Mouse (Mus musculus): ENCODE data around the gene Mef2d.

Gene Mef2d

DNA sequence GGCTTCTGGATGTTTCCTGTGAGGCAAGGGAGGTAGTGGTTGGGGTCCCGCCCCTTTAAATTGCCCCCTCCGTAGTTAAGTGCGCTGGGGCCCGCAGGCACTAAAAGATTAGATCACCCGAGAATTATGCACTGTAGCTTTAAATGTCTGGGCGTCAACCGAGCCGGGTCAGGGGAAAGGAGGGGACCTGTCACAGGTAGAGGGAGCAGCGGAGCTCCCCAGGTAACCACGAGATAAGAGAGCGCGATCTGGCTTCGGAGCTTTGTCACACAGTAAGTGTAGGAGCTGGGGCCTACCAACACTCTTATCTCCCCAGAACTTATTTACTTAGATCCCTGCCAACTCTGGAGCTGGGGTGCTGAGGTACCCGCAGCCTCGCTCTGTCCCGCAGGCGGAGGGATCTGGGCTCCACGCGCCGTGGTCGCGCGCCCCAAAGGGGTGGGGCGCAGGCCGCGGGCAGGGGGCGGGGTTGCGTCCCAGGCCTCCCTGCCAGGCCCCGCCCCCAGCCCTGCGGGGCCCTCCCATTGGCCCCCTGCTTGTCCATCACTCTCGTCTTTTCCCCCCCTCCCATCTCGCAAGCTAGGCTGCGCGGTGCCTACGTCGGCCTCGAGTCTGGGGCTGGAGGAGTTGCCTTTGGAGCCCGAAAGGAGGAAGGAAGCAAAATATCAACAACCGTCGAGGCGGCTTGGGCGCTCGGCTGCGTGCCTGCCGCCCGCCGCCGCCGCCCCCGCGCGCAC lies at the start of gene Mef2d:
Mef2d (plus strand) TSS at position 586 of the 737 bp plus-strand sequence.
- peak; percentile 88 to 94 for DNase-seq (ENCODE audit: low spot score in 2 of 2)

DNA sequence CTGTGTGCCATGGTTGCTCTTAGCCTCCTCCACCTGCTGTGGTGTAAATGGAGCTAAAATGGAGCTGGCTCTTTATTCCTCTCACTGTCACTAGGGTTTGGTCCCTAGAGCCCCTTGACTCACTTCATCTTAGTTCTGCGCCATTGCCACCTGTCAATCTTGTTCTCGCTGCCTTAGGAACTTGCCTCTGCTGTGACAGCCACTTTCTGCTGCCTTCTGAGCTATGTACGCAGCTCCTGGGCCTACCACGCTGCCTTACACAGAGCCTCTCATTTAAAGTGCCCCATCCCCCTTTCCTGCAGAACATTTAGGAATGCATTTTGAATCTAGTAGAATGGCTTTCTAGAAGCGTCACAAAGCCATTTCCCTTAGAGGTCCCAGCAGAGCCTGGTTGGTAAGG lies 48.0 kb upstream of the Mef2d start:
- DNase-seq (ENCODE audit: low spot score in 2 of 2) = no peak

DNA sequence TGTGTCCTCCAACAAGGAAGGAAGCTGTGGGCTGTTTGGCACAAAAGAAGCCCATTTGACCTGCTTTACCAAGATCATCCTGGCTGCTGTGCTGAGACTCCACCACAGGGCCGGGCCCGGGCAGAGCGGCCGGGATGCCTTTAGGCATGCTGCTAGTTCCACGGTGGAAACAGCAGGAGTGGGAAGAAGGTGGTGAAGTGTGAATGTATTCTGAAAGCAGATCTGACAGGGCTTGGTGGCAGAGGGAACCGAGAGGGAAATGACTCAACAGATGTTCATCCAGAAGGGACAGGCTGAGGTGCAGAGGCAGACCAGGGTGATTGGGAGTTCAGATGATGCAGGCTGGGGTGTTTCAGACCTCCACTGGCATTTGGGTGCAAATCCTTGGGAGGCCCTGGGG lies 44.5 kb upstream of the Mef2d start:
- no peak for DNase-seq (ENCODE audit: low spot score in 2 of 2)

DNA sequence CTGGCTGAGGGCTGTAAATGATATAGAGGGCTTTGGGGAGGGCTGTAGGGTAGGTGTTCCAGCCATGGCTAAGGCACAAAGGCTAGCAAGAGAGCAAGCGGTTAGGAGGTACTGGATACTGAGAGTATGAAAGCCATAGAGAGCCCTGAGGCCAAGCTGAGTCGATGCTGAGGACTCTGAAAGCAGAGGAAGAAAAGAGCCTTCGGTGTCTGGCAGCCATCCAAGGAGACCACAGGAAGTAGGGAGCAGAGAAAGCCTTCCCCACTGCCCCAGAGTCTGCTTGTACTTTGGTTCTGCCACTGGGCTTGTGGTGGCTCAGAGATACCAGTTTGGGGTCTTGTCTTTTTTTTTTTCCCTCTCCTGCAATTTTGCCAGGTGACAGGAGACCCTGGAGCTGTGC lies 41.9 kb upstream of the Mef2d start:
- DNase-seq (ENCODE audit: low spot score in 2 of 2) = no peak

DNA sequence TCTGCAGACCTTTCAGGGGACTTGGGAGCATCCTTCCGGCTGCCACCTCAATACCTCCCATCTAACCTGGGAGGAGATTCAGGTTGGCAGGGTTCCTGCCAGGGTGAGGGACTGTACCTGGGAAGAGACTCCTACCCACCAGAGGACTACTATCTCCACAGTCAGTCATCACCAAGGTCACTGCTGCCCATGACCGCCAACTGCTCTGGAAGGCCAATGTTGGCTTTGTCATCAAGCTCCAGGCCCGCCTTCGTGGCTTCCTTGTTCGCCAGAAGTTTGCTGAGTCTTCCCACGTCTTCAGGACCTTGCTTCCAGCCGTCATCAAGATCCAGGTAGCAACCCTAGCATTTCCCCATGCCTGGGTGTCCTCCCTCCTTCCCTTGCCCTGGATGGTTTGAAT lies 40.4 kb upstream of the Mef2d start:
- no peak for DNase-seq (ENCODE audit: low spot score in 2 of 2)

GRCm38 (mm10) chr3:88102196-88102595 lies 40.0 kb upstream of the Mef2d start:
- DNase-seq (ENCODE audit: low spot score in 2 of 2) = no peak

GRCm38 (mm10) chr3:88102611-88103010 lies 39.6 kb upstream of the Mef2d start:
- no peak for DNase-seq (ENCODE audit: low spot score in 2 of 2)

GRCm38 (mm10) chr3:88106126-88106525 lies 36.0 kb upstream of the Mef2d start:
- no peak for DNase-seq (ENCODE audit: low spot score in 2 of 2)

GRCm38 (mm10) chr3:88109126-88109525 lies 33.0 kb upstream of the Mef2d start:
- DNase-seq (ENCODE audit: low spot score in 2 of 2) = no peak

DNA sequence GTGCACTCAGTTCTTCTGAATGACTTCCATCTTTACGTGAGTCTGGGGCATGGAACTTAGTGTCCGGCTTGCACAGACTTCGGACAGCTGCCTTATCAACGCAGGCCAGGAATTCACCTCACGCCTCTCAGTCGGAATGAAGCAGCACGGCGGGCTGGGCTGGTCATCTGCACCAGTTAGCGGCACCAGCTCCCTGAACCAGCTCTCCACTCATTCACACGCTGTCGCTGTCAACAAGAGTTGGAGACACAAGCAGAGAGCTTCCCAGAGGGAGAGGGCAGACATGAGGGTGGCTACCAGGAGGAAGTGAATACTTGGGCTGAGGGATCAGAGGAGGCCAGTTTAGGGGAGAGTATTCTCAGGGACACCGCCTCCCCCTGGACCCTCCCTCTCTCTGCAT lies 27.8 kb upstream of the Mef2d start:
- DNase-seq (ENCODE audit: low spot score in 2 of 2) = no peak

DNA sequence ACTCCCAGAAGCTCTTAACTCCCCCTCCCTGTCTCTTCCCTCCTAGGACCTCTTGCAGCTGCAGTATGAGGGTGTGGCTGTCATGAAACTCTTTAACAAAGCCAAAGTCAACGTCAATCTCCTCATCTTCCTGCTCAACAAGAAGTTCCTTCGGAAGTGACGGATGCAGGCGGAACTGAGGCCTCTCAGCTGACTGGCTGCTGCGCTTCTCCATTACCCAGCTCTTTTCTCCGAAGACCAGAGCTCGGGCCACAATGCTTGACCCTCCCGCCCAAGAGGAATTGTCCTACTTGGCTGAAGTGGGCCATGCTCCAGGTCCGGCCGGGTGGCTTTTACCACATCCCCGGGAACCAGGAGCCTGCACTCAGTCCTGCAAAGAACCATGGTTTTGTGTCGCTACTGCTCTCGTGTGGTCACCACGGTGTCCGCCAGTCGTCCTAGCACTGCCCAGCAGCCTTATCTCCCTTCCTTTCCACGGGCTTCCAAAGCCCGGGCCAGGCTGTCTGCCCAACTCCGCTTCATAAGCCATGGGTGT lies 22.0 kb upstream of the Mef2d start:
- no peak for DNase-seq (ENCODE audit: low spot score in 2 of 2)

GRCm38 (mm10) chr3:88121164-88122131 lies 20.7 kb upstream of the Mef2d start:
- no peak for DNase-seq (ENCODE audit: low spot score in 2 of 2)

- no peak for DNase-seq (ENCODE audit: low spot score in 2 of 2)
These were observed 17.0 kb upstream of the Mef2d start for GRCm38 (mm10) chr3:88125195-88125594.

DNA sequence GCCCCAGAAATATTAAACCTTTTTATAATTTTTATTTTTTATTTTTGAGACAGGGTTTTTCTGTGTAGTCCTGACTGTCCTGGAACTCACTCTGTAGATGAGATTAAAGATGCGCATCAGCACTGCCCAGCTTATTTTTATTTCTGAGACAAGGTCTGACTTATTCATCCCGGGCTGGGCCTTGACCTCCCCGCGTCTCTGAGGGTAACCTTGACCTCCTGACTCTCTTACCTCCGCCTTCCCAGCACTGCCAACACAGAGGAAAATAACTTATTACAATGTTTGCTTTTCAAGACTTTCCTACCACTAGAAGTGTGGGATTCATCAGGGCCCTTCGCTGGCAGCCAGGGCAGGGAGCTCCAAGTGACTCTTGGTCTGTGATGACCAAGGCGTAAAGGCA lies 16.0 kb upstream of the Mef2d start:
- DNase-seq (ENCODE audit: low spot score in 2 of 2) = no peak

GRCm38 (mm10) chr3:88127636-88128035 lies 14.5 kb upstream of the Mef2d start:
- no peak for DNase-seq (ENCODE audit: low spot score in 2 of 2)

- no peak for DNase-seq (ENCODE audit: low spot score in 2 of 2)
These were observed 14.1 kb upstream of the Mef2d start for GRCm38 (mm10) chr3:88128056-88128455.

DNA sequence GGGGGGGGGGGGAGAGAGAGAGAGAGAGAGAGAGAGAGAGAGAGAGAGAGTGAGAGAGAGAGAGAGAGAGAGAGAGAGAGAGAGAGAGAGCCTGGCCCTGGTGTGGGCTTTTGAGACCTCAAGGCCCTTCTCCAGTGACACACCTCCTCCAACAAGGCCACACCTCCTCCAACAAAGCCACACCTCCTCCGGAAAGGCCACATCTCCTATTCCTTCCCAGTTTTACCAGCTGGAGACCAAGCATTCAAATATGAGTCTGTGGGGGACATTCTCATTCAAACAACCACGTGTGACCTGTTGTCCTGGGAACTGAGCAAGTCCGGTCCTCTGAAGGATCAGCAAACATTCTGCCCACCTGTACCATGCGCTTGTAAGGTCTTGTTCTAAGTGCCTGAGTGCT lies 13.2 kb upstream of the Mef2d start:
- no peak for DNase-seq (ENCODE audit: low spot score in 2 of 2)

DNA sequence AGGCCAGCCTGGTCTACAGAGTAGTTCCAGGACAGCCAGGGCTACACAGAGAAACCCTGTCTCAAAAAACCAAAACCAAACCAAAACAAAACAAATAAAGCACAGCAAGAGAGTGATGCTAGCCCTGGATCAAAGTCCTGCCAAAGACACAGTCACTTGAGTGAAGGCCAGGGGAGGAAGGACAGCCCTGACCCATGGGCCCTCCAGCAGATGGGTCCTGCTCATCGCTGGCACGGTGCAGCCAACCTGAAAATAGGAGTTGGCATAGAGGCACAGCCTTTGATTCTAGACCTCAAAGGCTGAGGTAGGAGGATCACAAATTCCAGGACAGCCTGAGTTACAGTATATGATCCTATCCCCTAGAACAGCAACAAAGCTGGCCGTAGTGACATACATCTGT lies 11.1 kb upstream of the Mef2d start:
- DNase-seq (ENCODE audit: low spot score in 2 of 2) = no peak

- no peak for DNase-seq (ENCODE audit: low spot score in 2 of 2)
These were observed 9.7 kb upstream of the Mef2d start for GRCm38 (mm10) chr3:88132492-88132891.

DNA sequence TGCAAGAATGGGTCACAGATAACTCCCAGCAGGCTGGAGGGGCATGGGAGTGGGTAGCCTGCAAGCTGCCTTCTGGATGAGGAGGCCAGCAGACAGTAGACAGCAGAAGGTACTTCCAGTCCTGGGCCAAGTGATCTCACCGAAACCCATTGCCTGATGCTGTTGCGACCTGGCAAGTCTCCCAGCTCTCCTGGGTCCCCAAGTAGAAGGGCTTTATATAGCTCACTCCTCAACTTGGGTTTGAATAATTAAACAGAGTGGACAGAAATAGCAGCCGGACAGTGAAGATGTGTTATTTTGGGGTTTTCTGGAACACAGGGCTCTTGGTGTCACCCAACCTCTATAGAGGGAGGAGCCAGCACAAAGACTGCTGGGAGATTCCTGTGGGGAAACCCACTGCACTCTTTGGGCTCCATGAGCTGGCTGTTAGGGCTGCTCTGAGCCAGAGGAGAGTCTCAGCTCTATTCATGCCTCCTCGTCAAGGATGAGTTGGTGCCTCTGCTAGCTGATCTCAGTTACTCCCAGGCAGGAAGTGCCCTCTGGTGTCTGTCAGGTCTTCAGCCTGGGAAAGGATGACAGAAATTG lies 8.9 kb upstream of the Mef2d start:
- DNase-seq (ENCODE audit: low spot score in 2 of 2) = no peak

GRCm38 (mm10) chr3:88136346-88136745 lies 5.8 kb upstream of the Mef2d start:
- no peak for DNase-seq (ENCODE audit: low spot score in 2 of 2)

GRCm38 (mm10) chr3:88136945-88137494 lies 5.2 kb upstream of the Mef2d start:
- no peak for DNase-seq (ENCODE audit: low spot score in 2 of 2)
